8 mouse cellular contexts compared by ENCODE assay signal in the genomic region with DNA sequence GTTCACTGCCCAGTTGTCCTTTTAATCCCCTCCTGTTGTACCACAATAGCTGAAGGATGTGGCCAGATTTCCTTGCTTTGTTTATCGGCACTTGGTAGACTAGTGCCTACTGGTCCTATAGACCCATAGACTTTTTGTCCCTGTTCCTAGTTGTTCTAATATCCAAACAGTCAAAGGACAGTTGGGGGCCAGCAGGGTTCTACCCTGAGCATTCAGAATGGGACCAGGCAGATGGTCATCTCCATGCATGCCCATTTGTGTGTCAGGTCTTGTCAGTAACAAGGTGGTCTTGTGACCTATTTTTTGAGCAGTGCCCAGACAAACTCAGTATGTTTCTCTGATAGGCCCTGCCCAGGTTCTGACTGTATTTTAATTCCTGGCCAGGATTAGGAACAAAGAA. TPM values are rescaled to one million over a fixed set of nuclear protein-coding genes. Genes with fewer than 3 reads are reported as not detected.
DNase-seq lines count a peak whose midpoint lies in the region; ATAC-seq and TF ChIP-seq lines count a peak whose summit lies in the region.

No protein-coding gene starts in this region.

- no peaks in the 10 kb centered on the region for H3K9me3 ChIP-seq in hindbrain, embryonic 12.5 days (replicated peaks)
- H3K9me3 ChIP-seq in midbrain, embryonic 14.5 days (ENCODE audit: control insufficient read depth, low read length): no peaks in the 10 kb centered on the region

- 12% methylated on average over 1 of the region's 1 CpGs for WGBS in kidney, adult 2 months
- WGBS in hindbrain, embryonic 12.5 days: 58% methylated on average over 1 of the region's 1 CpGs
- 26% methylated on average over 1 of the region's 1 CpGs for WGBS in midbrain, embryonic 14.5 days

- H3K4me3 ChIP-seq in kidney, adult 2 months (ENCODE audit: insufficient read depth, low read depth, low read length): peak overlapping the region; percentile 71
- peak overlapping the region; percentile 83 for H3K4me3 ChIP-seq in brown adipose tissue, adult 24 weeks (ENCODE audit: insufficient read depth, low read depth, low read length)
- peak overlapping the region; percentile 64 for H3K4me3 ChIP-seq in hindbrain, embryonic 12.5 days
- peak overlapping the region; percentile 67 for H3K4me3 ChIP-seq in midbrain, embryonic 14.5 days (replicated peaks; ENCODE audit: low read depth, low read length)

- no peaks in the 10 kb centered on the region for H3K36me3 ChIP-seq in kidney, adult 2 months (ENCODE audit: control insufficient read depth, insufficient read depth, low read length)
- H3K36me3 ChIP-seq in hindbrain, embryonic 12.5 days: peaks cover 34% of the 10 kb centered on the region
- H3K36me3 ChIP-seq in midbrain, embryonic 14.5 days (ENCODE audit: control insufficient read depth, insufficient read depth, low read length): peaks cover 30% of the 10 kb centered on the region

- H3K27ac ChIP-seq in kidney, adult 2 months (ENCODE audit: insufficient read depth, low read depth, low read length): peak overlapping the region; percentile 87; the same call in 1 of the 2 replicates
- H3K27ac ChIP-seq in brown adipose tissue, adult 24 weeks (replicated peaks; ENCODE audit: low read depth, low read length): peak overlapping the region; percentile 82
- no peak overlapping the region for H3K27ac ChIP-seq in hindbrain, embryonic 12.5 days
- H3K27ac ChIP-seq in midbrain, embryonic 14.5 days (replicated peaks; ENCODE audit: low read depth, low read length): peak overlapping the region; percentile 76; the same call in 1 of the 2 replicates

- DNase-seq in kidney, adult 2 months: no peak
- DNase-seq in kidney, postnatal 14 days: no peak
- no peak for DNase-seq in midbrain, embryonic 14.5 days
- no peak for DNase-seq in spleen, postnatal 4 days (ENCODE audit: low spot score in 2 of 2)
- no peak for DNase-seq in testis, postnatal 10 days (ENCODE audit: low spot score)
- no peak for DNase-seq in right cerebral cortex, adult 2 months (ENCODE audit: low spot score in 2 of 2)

- H3K4me1 ChIP-seq in kidney, adult 2 months (ENCODE audit: control insufficient read depth, insufficient read depth, low read length): peaks cover 37% of the 10 kb centered on the region
- H3K4me1 ChIP-seq in brown adipose tissue, adult 24 weeks (ENCODE audit: control insufficient read depth, insufficient read depth, insufficient read length, low read length): peaks cover 24% of the 10 kb centered on the region
- H3K4me1 ChIP-seq in hindbrain, embryonic 12.5 days: peaks cover 34% of the 10 kb centered on the region
- H3K4me1 ChIP-seq in midbrain, embryonic 14.5 days (ENCODE audit: control insufficient read depth, insufficient read depth, low read length): peaks cover 24% of the 10 kb centered on the region

- ATAC-seq in hindbrain, embryonic 12.5 days (ENCODE audit: low FRiP score): no peak
- no peak for ATAC-seq in midbrain, embryonic 14.5 days (ENCODE audit: low FRiP score, low TSS enrichment)

- H3K9ac ChIP-seq in hindbrain, embryonic 12.5 days: peak overlapping the region; percentile 77
- peak overlapping the region; percentile 75 for H3K9ac ChIP-seq in midbrain, embryonic 14.5 days (replicated peaks; ENCODE audit: low read length)

- TF ChIP-seq CTCF in kidney, adult 2 months (conservative IDR thresholded peaks at IDR 0.05; ENCODE audit: insufficient read depth, insufficient read length, low read depth, low read length): no peak

- no peak for TF ChIP-seq POLR2A in kidney, adult 2 months (IDR thresholded peaks at IDR 0.05; ENCODE audit: low read depth, low read length)

- peak overlapping the region; percentile 72 for H3K4me2 ChIP-seq in hindbrain, embryonic 12.5 days (replicated peaks)
- peak overlapping the region; percentile 74 for H3K4me2 ChIP-seq in midbrain, embryonic 14.5 days (ENCODE audit: low read length)

- no peaks in the 10 kb centered on the region for H3K27me3 ChIP-seq in kidney, adult 2 months (replicated peaks; ENCODE audit: control insufficient read depth, insufficient read depth, low read length)
- peaks cover 25% of the 10 kb centered on the region for H3K27me3 ChIP-seq in hindbrain, embryonic 12.5 days
- peaks cover 21% of the 10 kb centered on the region for H3K27me3 ChIP-seq in midbrain, embryonic 14.5 days (ENCODE audit: control insufficient read depth, insufficient read depth, low read length)

RNA-seq across cellular contexts. Expression of a gene that starts 0.7 kb away (rescaled TPM):
- 12.5 and 13.4 TPM in 2 replicates for polyA plus RNA-seq in kidney, adult 2 months (2012; rRNA removed)
- polyA plus RNA-seq in brown adipose tissue, adult 24 weeks (2012; ENCODE audit: insufficient read depth, insufficient read length, missing spikeins): 7.6 and 9.3 TPM in 2 replicates
- 30.4 and 32.3 TPM in 2 replicates for polyA plus RNA-seq in hindbrain, embryonic 12.5 days (2016; fragmentation: Nextera tagmentation; extraction: Ambion mirVana)
- polyA plus RNA-seq in midbrain, embryonic 14.5 days (2014; fragmentation: Nextera tagmentation; extraction: Ambion mirVana): 37.4 and 37.7 TPM in 2 replicates

RNA-seq across cellular contexts. Expression of a gene that starts 4.9 kb away (rescaled TPM):
- 81.7 and 110 TPM in 2 replicates for polyA plus RNA-seq in kidney, adult 2 months (2012; rRNA removed)
- polyA plus RNA-seq in brown adipose tissue, adult 24 weeks (2012; ENCODE audit: insufficient read depth, insufficient read length, missing spikeins): 8.9 and 11.6 TPM in 2 replicates
- polyA plus RNA-seq in hindbrain, embryonic 12.5 days (2016; fragmentation: Nextera tagmentation; extraction: Ambion mirVana): 32.8 and 33.1 TPM in 2 replicates
- polyA plus RNA-seq in midbrain, embryonic 14.5 days (2014; fragmentation: Nextera tagmentation; extraction: Ambion mirVana): 15.3 and 17.5 TPM in 2 replicates

RNA-seq across cellular contexts. Expression of a gene that starts 21.8 kb away (rescaled TPM):
- polyA plus RNA-seq in kidney, adult 2 months (2012; rRNA removed): 16.1 and 19.5 TPM in 2 replicates
- polyA plus RNA-seq in brown adipose tissue, adult 24 weeks (2012; ENCODE audit: insufficient read depth, insufficient read length, missing spikeins): 14.6 and 22.6 TPM in 2 replicates
- 52.8 and 55.1 TPM in 2 replicates for polyA plus RNA-seq in hindbrain, embryonic 12.5 days (2016; fragmentation: Nextera tagmentation; extraction: Ambion mirVana)
- polyA plus RNA-seq in midbrain, embryonic 14.5 days (2014; fragmentation: Nextera tagmentation; extraction: Ambion mirVana): 46.7 and 54.9 TPM in 2 replicates

RNA-seq across cellular contexts. Expression of a gene that starts 27.0 kb away (rescaled TPM):
- polyA plus RNA-seq in kidney, adult 2 months (2012; rRNA removed): 0.05 and 0.58 TPM in 2 replicates
- polyA plus RNA-seq in brown adipose tissue, adult 24 weeks (2012; ENCODE audit: insufficient read depth, insufficient read length, missing spikeins): not detected in 2 replicates
- not detected in 2 replicates for polyA plus RNA-seq in hindbrain, embryonic 12.5 days (2016; fragmentation: Nextera tagmentation; extraction: Ambion mirVana)
- polyA plus RNA-seq in midbrain, embryonic 14.5 days (2014; fragmentation: Nextera tagmentation; extraction: Ambion mirVana): not detected in 2 replicates

RNA-seq across cellular contexts. Expression of a gene that starts 40.5 kb away (rescaled TPM):
- 71.9 and 95.7 TPM in 2 replicates for polyA plus RNA-seq in kidney, adult 2 months (2012; rRNA removed)
- 18.2 and 19.3 TPM in 2 replicates for polyA plus RNA-seq in brown adipose tissue, adult 24 weeks (2012; ENCODE audit: insufficient read depth, insufficient read length, missing spikeins)
- 51.3 and 51.7 TPM in 2 replicates for polyA plus RNA-seq in hindbrain, embryonic 12.5 days (2016; fragmentation: Nextera tagmentation; extraction: Ambion mirVana)
- polyA plus RNA-seq in midbrain, embryonic 14.5 days (2014; fragmentation: Nextera tagmentation; extraction: Ambion mirVana): 33.6 and 36.9 TPM in 2 replicates
